Mouse (Mus musculus) retina, adult 2 months (tissue): ENCODE results near the gene Gm49711.
"Not testable (repeated sequence)": the region's sequence is repeated elsewhere in the genome, so short reads cannot be mapped to it uniquely, and the experiment has no call there.

Experiments
- DNase-seq: peaks from one replicate; pipeline ENCODE4 v3.0.0-alpha.2; 2012; ENCODE audit warnings: low read depth, low spot score

The Gm49711 gene

DNA sequence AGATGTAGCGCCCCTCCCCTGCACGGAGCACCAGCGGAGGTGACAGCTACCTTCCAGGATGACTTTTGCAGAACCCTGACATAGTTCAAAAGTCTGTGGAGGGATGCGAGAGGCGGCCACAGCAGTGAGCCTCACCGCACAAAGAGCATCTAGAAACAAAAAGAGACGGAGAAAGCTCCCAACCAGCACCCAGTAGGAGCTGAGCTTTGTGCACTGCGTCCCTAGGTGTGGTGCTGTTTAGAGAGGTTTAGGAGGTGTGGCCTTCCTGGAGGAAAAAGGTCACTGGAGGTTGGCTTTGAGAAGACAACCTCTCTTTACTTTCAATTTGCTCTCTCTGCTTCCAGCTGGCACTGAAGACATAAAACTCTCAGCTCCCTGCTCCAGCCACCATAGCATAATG, 121.2 kb downstream of the Gm49711 start:
- no peak for DNase-seq

DNA sequence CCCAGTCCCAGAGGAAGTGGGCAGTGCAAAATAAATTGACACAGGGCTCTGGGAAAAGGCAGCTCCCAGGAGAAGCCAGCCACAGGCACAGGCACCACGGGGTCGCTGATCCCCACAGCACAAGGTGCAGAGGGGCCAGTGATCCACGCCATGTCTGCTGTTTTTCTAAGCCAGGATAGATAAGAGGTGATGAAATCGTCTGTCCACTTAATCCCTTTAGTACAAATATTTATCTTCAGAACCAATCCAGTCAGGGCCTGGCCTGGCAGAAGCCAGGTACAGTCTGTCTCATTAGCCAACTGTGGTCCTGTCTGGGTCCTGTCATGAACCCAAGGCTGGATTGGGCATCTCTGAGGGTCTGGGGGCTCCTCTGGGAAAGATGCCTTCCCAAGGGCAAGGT, 125.4 kb downstream of the Gm49711 start:
- no peak for DNase-seq

DNA sequence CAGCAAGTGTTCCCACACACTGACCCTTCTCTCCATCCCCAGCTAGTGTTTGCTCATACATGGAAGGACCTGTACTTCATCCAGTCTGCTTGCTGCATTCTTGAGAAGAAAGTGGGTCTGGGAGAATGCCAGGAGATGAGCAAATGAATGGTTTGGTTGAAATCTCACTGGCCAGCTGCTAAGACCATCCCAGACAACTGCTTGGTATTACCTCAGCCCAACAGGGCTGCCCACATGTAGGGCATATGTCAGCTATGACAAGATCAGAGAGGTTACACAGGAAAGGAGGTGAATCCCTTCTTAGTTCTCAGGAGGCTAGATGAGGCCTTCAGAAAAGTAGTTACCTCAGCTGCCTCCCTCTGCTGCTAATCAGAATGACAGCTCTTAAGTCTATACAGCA, 132.5 kb downstream of the Gm49711 start:
- DNase-seq = no peak

DNA sequence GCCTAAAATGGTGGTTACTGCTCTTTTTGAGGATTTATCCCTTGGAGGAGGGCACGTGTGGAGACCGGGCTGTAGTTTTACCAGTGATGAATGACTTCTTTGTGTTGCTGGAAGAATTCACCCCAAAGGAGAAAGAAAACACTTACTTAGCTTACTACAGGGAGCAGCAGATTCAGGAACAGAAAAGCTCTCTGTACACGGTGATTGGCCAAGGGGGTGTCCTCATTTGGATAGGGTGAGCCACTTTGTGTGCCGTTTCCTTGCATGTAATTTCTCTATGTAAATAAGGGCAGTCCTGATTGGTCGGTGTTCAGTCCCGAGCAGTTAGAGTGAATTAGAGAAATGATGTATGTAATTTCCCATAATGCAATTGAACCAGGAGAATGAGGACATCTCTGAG, 137.0 kb downstream of the Gm49711 start:
- no peak for DNase-seq

DNA sequence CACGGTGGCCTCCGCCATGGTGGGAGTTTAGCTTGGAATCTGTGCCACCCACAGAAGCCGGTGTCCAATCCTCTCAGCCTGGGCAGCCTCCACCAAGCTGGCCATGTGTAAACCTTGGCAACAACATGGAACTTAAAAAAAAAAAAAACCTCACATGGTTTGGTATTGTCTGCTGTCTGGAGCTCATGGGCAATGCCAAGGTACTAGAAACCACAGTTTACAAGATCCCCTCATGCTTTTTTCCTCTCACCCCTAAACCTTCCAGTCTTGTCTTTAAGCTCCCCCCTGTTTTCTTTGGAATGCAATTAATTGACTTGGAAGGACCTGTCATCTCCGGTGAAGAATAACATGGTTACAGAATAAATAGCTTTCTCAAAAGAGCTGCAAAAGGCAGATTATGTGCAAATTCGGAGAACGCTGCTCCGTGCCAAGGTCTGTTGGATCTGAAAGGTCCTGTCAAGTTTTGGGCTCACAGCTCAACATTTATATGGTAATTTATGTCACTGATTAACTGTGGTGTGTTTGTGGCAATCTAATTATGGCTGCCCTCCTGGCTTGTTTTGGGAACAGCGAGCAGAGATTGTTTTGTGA, 138.7 kb downstream of the Gm49711 start:
- DNase-seq = no peak

DNA sequence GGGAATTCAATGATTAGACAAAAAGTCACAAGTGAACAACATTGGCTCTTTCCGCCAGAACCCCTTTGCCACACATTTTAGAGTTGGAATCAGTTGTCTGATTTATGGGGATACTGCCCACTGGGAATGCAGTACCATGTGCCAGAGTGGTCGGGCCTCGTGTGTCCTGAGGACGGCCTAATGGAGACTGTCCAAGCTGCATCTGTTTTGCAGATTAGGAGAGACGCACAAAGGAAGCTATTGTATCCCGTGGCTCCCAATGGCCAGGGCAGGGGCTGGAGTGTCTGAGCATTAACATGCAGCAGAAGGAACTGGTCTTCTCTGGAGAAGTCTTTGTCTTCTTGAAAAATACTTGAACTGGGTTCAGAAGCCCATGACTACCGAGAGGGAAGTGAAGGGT, 142.5 kb downstream of the Gm49711 start:
- no peak for DNase-seq

DNA sequence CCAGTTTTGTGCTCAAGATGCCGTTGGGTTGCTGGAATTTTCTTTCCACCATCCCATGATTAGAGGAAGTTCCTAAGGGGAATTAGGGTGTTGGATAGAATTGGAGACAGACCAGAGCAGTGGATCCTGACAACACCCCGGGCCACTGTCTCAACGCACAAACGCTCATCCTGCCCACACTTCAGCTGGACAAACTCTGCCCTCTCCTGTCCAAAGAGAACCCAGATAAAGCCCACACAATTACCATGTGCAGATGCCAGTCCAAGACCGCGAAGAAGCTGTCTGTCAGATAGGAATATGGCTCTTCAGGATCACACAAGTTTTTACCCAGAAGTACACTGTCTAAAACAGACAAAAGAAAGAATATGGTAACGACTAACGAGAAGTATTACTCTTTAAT, 145.5 kb downstream of the Gm49711 start:
- DNase-seq = no peak

DNA sequence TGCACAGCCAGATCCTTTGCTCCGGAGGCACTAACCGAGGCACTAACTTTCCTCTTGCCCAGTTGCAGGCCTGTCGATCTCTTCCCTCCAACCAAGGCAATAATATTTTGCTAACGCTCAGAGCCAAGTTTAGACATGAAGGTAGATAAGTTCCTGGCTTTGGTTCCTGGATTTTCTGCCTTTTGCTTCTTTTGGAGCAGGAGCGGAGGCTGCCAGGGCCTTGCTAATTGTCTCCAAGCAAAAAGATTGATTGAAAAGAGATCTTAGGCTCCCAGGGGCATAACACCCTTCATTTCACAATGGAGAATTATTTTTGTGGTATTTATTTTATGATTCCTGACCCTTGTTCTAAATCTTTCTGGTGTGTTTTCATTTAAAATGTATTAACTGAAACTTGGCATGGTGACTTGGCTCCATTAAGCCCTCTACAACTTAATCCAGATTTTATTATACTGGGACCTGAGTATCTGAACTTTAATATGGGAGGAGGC, 151.2 kb downstream of the Gm49711 start:
- no peak for DNase-seq

DNA sequence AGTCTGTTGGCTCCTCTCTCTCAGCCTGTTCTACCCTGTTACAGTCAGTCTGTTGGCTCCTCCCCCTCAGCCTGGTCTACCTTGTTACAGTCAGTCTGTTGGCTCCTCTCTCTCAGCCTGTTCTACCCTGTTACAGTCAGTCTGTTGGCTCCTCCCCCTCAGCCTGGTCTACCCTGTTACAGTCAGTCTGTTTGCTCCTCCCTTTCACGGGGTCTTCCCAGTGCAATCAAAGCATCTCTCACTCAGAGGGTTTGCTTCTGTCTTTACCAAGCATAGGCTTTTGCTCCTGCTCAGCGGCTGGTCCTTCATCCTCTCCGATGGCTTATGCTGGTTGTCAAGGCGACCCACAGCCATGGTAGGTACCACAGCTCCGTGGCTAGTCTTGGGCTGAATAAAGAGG, 152.2 kb downstream of the Gm49711 start:
- DNase-seq = not testable (repeated sequence)

DNA sequence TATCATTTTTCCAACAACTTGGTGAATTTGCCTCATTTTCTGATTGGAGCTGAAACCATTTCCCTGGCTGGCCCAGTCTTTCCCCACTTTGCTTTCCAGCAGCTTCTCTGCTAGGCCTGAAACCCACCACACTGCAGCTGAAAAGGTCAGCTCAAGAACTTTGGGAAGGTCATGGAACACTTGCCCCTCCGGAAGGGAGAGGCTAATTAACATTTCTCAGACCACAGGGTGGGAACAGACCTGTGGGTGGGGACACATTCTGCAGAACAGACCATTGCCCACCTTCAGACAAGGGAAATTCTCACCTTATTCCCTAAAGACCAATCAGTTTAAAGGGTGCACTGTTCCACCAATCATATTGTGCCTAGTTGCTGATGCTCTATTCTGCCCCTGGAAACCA, 155.8 kb downstream of the Gm49711 start:
- DNase-seq = not testable (repeated sequence)

DNA sequence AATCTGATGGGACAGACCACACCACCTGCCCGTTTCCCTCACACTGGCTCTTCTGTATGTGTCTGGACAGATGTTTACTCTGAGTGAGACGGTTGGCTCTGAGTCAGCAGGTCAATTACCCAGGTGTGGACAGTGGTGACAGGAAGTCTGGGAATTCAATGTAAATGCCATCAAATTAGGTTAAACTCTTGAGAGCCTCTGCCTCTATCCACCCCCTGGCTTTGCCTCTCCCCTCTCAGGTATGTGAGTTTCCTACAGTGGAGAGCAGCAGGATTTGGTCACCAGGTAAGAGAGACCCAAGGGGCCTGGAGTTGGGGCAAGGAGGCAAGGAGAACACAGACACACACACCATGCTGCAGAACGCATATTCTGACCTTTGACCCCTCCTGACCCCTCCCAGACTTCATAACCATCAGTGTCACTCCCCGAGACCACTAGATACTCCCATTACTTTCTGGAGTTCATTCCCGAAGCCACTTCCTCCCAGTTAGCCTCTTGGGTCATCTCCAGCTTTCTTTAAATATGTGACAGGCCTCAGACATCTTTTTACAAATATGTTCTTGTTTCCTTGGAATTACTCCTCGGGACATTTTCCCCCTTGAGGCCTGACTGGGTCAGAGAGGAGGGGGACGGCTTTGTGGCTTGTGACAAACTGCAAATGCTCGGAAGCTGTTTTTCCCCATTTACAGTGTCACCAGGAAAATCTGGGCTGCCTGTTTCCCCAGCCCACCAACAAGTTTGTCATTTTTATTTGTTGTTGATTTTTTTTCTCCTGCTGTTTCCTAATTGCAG, 157.7 kb downstream of the Gm49711 start:
- no peak for DNase-seq

DNA sequence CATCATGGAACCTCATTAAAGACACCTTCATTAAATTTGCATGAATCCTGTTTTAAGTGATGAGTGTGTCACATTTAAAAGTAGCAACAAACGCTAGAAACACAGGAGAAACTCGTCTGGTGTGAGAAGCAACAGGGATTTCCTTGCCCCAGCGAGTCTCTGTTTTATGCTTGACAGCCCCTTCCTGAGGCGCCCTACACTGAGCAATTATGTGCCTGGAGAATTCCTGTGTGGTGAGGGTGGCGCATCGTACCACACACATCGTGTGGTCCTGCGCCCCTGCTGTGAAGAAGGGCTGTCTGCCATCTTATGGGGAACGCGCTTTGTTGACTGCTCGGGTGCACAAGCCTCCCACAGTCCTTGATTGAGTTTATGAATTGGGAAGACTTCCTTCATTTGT, 162.6 kb downstream of the Gm49711 start:
- no peak for DNase-seq

DNA sequence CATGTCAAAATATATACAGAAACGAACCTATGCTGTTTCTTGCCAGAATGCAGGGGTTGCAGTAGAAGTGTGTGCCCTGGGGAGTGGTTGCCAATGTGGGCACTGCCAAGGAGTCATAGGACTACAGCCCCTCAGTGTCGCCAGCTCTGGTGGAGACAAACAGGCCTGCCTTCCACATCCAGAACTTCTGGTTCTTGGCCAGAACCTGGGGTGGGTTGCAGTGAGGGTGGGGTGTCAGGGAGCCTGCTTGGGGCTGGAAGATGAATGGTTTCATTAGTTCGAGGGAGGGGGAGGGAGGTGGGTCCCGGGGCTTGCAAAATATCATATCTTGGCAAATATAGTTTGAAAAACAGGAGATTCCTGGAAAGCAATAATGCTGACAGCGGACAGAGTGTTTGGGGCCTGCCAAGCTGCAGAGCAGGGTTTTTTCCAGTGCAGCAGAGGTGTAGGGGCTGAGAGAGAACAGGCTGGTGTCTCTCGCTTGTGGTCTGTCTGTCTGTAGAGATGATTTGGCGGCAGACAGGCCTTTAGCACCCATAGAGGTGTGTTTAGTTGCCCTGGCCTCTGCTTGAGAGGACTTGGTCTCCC, 170.3 kb downstream of the Gm49711 start:
- no peak for DNase-seq

DNA sequence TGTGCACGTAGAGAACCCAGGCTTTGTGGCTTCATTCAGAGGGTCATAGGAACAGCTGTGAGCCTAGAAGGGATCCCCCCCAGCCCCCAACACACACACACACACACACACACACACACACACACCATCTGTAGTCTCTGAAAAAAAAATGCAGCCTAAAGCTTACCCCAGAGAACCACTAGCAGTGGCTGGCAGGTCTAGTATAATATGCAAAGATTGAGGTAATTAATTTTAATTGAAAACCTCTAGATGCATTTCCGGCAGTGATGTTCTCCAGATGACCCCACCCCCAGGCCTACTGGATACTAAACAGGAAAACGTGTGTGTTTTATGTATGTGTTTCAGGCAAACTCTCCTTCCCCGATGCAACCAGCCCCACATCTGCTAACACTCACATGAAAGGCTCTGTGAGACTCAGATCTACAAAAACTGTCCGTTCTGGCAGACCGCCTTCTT, 172.4 kb downstream of the Gm49711 start:
- no peak for DNase-seq

DNA sequence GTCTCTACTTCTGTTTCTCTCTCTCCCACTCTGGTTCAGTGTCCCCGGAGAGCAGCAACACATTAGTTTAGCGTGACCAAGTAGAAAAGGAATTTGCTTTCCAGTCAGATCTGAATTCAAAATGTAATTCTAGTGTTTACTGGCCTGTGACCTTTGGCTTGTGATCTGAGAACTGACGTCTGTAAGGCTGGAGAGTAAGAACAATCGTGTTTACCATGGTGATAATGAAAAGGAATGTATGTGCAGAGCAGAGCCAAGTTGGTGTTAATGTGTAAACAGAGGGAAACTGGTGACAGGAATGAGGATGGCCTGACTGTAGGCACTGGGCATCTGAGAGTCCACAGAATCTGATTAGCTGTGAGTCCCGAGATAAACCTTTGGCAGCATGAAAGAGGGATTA, 176.4 kb downstream of the Gm49711 start:
- peak; percentile 34 for DNase-seq

DNA sequence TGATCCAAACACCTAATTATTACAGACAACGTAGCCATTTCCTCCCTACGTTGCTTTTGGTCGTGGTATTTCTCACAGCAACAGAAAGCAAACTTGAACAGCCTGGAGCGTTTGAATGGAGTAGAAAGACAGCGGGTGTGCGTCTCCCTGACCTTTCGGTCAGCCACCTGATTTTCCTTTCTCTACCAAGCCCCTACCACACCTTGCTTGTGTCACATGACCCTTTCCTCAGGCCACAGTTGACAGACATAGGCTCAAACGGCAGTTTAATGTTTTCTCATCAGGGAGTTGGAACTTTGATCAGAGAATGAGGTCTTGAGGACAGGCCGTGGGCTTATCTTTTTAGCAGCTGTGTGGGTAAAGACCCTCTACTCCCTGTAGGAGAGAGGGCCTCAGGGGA, 177.1 kb downstream of the Gm49711 start:
- DNase-seq = no peak
